Mouse (Mus musculus): ENCODE data around the gene Cand2. TPM values are rescaled to one million over a fixed set of nuclear protein-coding genes. Genes with fewer than 3 reads are reported as not detected.

Cand2 gene
- polyA plus RNA-seq, 1 experiment from 2014 or later = 2.5 TPM

GRCm38 (mm10) chr6:115804432-115805192 lies 30.3 kb downstream of the Cand2 start:
- ATAC-seq (no peak), DNase-seq (ENCODE audit: low spot score) (no peak)
- no peak overlapping the region for H3K9ac ChIP-seq (replicated peaks; ENCODE audit: low read depth)
- H3K27ac ChIP-seq (ENCODE audit: low read length) = no peak overlapping the region
- WGBS = 57% methylated on average over 10 of the region's 10 CpGs
- no peaks in the 10 kb centered on the region for H3K27me3 ChIP-seq (replicated peaks; ENCODE audit: insufficient read depth, low read length)
- no peaks in the 10 kb centered on the region for H3K9me3 ChIP-seq (ENCODE audit: low read length)
- peaks cover 14% of the 10 kb centered on the region; the same call in 1 of the 2 replicates for H3K36me3 ChIP-seq (ENCODE audit: insufficient read depth, low read length)
- H3K4me2 ChIP-seq (replicated peaks; ENCODE audit: low read depth, low read length) = no peak overlapping the region
- no peak overlapping the region for H3K4me3 ChIP-seq (ENCODE audit: low read depth, low read length)
- TF ChIP-seq EP300 (IDR thresholded peaks at IDR 0.05) = no peak
- no peak for TF ChIP-seq CTCF (IDR thresholded peaks at IDR 0.05)
- peaks cover 6% of the 10 kb centered on the region; the same call in 1 of the 2 replicates for H3K4me1 ChIP-seq (ENCODE audit: insufficient read depth, low read depth, low read length)

DNA sequence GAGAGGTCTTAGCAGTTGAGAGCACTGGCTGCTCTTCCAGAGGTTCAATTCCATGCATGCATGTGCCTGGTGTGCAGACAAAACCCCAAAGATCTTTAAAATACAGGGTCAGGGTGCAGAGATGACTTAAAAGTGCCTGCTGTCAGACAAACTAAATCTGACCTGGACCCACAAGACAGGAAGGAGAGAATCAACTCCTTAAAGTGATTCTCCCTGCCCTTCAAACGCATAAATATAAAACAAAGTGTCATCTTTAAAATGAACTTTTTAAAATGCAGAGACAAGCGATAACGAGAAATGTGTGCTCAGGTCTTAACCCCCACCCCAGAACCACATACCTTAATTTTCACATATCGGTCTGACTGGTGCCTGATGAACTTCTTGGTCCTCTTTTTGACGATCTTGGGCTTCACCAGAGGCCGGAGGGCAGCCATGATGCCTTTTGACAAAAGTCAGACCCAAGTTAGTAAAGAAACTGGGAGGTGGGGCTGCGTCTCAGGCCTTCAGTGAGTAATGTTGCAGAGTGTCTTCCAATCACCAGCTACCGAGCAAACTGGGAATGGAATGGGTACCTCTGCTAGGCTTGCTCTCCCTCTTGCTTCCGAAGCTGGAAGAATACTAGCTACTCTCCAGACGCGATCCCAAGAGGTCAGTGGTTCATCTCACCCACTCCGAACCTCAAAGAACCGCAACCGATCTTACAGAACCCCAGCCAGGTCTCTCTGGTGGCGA lies 33.3 kb downstream of the Cand2 start:
- TF ChIP-seq EP300 (IDR thresholded peaks at IDR 0.05) = no peak
- no peak for TF ChIP-seq CTCF (IDR thresholded peaks at IDR 0.05)
- Histone ChIP-seq H3K4me1 (ENCODE audit: insufficient read depth, low read depth, low read length) (peaks cover 6% of the 10 kb centered on the region; the same call in 1 of the 2 replicates), H3K27ac (ENCODE audit: low read length) (peak overlapping the region; percentile 90), H3K36me3 (ENCODE audit: insufficient read depth, low read length) (peaks cover 14% of the 10 kb centered on the region; the same call in 1 of the 2 replicates), H3K9ac (replicated peaks; ENCODE audit: low read depth) (peak overlapping the region; percentile 89), H3K4me3 (ENCODE audit: low read depth, low read length) (peak overlapping the region; percentile 75), H3K4me2 (replicated peaks; ENCODE audit: low read depth, low read length) (peak overlapping the region; percentile 60), H3K9me3 (ENCODE audit: low read length) (no peaks in the 10 kb centered on the region), H3K27me3 (replicated peaks; ENCODE audit: insufficient read depth, low read length) (no peaks in the 10 kb centered on the region)
- peak; percentile 23 for DNase-seq (ENCODE audit: low spot score)
- ATAC-seq = no peak; the same call in 1 of the 2 replicates
- WGBS = 3% methylated on average over 15 of the region's 15 CpGs

- H3K27ac ChIP-seq (ENCODE audit: low read length) = peak overlapping the region; percentile 90
- peak overlapping the region; percentile 60 for H3K4me2 ChIP-seq (replicated peaks; ENCODE audit: low read depth, low read length)
- peak overlapping the region; percentile 89 for H3K9ac ChIP-seq (replicated peaks; ENCODE audit: low read depth)
- peak overlapping the region; percentile 75 for H3K4me3 ChIP-seq (ENCODE audit: low read depth, low read length)
- 0% methylated on average over 22 of the region's 22 CpGs for WGBS
- no peaks in the 10 kb centered on the region for H3K27me3 ChIP-seq (replicated peaks; ENCODE audit: insufficient read depth, low read length)
- DNase-seq (ENCODE audit: low spot score) (peak; percentile 39), ATAC-seq (peak; percentile 34)
- peaks cover 14% of the 10 kb centered on the region; the same call in 1 of the 2 replicates for H3K36me3 ChIP-seq (ENCODE audit: insufficient read depth, low read length)
- peaks cover 6% of the 10 kb centered on the region; the same call in 1 of the 2 replicates for H3K4me1 ChIP-seq (ENCODE audit: insufficient read depth, low read depth, low read length)
- no peaks in the 10 kb centered on the region for H3K9me3 ChIP-seq (ENCODE audit: low read length)
- TF ChIP-seq CTCF (IDR thresholded peaks at IDR 0.05) (no peak), EP300 (IDR thresholded peaks at IDR 0.05) (no peak)
Observed at GRCm38 (mm10) chr6:115808196-115808487, 33.8 kb downstream of the Cand2 start.

GRCm38 (mm10) chr6:115808488-115809231 lies 34.3 kb downstream of the Cand2 start, which contains the start of gene Rpl32:
Gene Rpl32 (minus strand): TSS chr6:115808747.
- Histone ChIP-seq H3K27me3 (replicated peaks; ENCODE audit: insufficient read depth, low read length) (no peaks in the 10 kb centered on the region), H3K4me3 (ENCODE audit: low read depth, low read length) (peak within 1 kb of the TSS; percentile 75), H3K9ac (replicated peaks; ENCODE audit: low read depth) (peak within 1 kb of the TSS; percentile 89), H3K9me3 (ENCODE audit: low read length) (no peaks in the 10 kb centered on the region), H3K36me3 (ENCODE audit: insufficient read depth, low read length) (peaks cover 14% of the 10 kb centered on the region; the same call in 1 of the 2 replicates), H3K4me1 (ENCODE audit: insufficient read depth, low read depth, low read length) (peaks cover 6% of the 10 kb centered on the region; the same call in 1 of the 2 replicates), H3K27ac (ENCODE audit: low read length) (peak within 1 kb of the TSS; percentile 90), H3K4me2 (replicated peaks; ENCODE audit: low read depth, low read length) (peak within 1 kb of the TSS; percentile 60)
- ATAC-seq (peak; percentile 92), DNase-seq (ENCODE audit: low spot score) (peak; percentile 96)
- TF ChIP-seq EP300 (IDR thresholded peaks at IDR 0.05) (peak; percentile 100), CTCF (IDR thresholded peaks at IDR 0.05) (peak; percentile 64)
- 3% methylated on average over 47 of the region's 47 CpGs for WGBS

DNA sequence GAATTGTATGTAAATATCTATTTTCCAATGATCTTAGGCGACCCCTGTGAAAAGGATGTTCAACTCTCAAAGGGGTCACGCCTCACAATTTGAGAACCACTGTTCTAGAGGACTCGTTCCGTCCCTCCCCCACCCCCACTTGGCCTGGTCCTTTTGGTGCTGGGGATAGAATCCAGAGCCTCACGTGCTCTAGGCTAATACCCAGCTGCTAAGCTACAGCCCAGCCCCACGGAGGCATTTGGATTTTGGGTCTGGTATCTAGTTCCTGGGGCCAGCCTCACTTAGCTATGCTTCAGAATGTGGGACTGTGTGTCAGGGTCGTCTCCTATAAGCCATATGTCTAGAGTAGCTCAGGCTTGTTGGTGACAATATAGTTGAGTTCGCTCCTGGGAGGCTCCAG lies 37.3 kb downstream of the Cand2 start:
- ATAC-seq (no peak), DNase-seq (ENCODE audit: low spot score) (no peak)
- WGBS = 56% methylated on average over 8 of the region's 8 CpGs
- Histone ChIP-seq H3K27me3 (replicated peaks; ENCODE audit: insufficient read depth, low read length) (no peaks in the 10 kb centered on the region), H3K27ac (ENCODE audit: low read length) (no peak overlapping the region), H3K4me3 (ENCODE audit: low read depth, low read length) (no peak overlapping the region), H3K4me1 (ENCODE audit: insufficient read depth, low read depth, low read length) (peaks cover 6% of the 10 kb centered on the region; the same call in 1 of the 2 replicates), H3K36me3 (ENCODE audit: insufficient read depth, low read length) (no peaks in the 10 kb centered on the region), H3K9ac (replicated peaks; ENCODE audit: low read depth) (no peak overlapping the region), H3K4me2 (replicated peaks; ENCODE audit: low read depth, low read length) (no peak overlapping the region), H3K9me3 (ENCODE audit: low read length) (no peaks in the 10 kb centered on the region)
- no peak for TF ChIP-seq EP300 (IDR thresholded peaks at IDR 0.05)

DNA sequence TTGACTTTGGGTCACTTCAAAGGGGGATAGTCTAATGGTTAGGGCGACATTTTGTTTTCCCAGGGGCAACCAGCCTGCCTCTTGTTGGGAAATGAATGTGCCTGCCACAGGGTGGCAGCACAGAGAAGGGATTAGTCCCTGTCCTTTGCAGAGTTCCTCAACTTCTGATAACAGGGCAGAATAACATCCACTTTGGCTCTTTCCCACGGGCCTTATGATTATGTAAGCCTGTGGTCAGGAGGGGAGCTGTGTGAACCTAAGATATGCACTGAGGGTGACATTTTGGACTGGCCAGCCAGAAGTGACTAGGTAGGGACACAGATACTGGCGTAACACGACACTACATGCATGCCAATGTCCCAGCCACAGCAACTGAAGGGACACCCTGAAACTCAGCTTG lies 39.8 kb downstream of the Cand2 start:
- Histone ChIP-seq H3K4me1 (ENCODE audit: insufficient read depth, low read depth, low read length) (no peaks in the 10 kb centered on the region), H3K4me2 (replicated peaks; ENCODE audit: low read depth, low read length) (no peak overlapping the region), H3K36me3 (ENCODE audit: insufficient read depth, low read length) (no peaks in the 10 kb centered on the region), H3K9me3 (ENCODE audit: low read length) (no peaks in the 10 kb centered on the region), H3K27ac (ENCODE audit: low read length) (no peak overlapping the region), H3K9ac (replicated peaks; ENCODE audit: low read depth) (no peak overlapping the region), H3K4me3 (ENCODE audit: low read depth, low read length) (no peak overlapping the region), H3K27me3 (replicated peaks; ENCODE audit: insufficient read depth, low read length) (no peaks in the 10 kb centered on the region)
- TF ChIP-seq CTCF (IDR thresholded peaks at IDR 0.05) (peak; percentile 77), EP300 (IDR thresholded peaks at IDR 0.05) (no peak)
- WGBS = 26% methylated on average over 4 of the region's 4 CpGs
- DNase-seq (ENCODE audit: low spot score) (peak; percentile 77), ATAC-seq (peak; percentile 73)
